Mouse (Mus musculus): ENCODE results near the gene Kansl3. TPM values are rescaled to one million over a fixed set of nuclear protein-coding genes. Genes with fewer than 3 reads are reported as not detected.

The Kansl3 gene
- total RNA-seq (2014; fragmentation: Nextera tagmentation) (40.9 and 47.3 TPM in 2 replicates), total RNA-seq (2017) (43.3 and 48.7 TPM in 2 replicates), polyA plus RNA-seq (2012) (35.9 and 50.0 TPM in 2 replicates)

GRCm38 (mm10) chr1:36368969-36369645, at the start of gene Kansl3:
Gene Kansl3, minus strand, starts transcription at chr1:36369181.
- peak; percentile 99 for DNase-seq (ENCODE audit: low spot score)
- Histone ChIP-seq H3K36me3 (replicated peaks) (peaks cover 34% of the 10 kb centered on the region), H3K4me3 (ENCODE audit: low read depth, low read length) (peak within 1 kb of the TSS; percentile 78), H3K27me3 (ENCODE audit: insufficient read depth, low read length) (peaks cover 21% of the 10 kb centered on the region), H3K9me3 (replicated peaks) (no peaks in the 10 kb centered on the region), H3K4me1 (ENCODE audit: insufficient read depth, low read depth, low read length) (peaks cover 47% of the 10 kb centered on the region)
- TF ChIP-seq GATA2 (IDR thresholded peaks at IDR 0.05; ENCODE audit: borderline replicate concordance, low read depth, low read length) (no peak), TAL1 (conservative IDR thresholded peaks at IDR 0.05; ENCODE audit: low read depth, low read length) (no peak)
- ATAC-seq (ENCODE audit: extremely low read depth, insufficient number of reproducible peaks, low FRiP score, poor library complexity, severe bottlenecking): no peak

- no peak for ATAC-seq (ENCODE audit: extremely low read depth, insufficient number of reproducible peaks, low FRiP score, poor library complexity, severe bottlenecking)
- TF ChIP-seq CTCF (IDR thresholded peaks at IDR 0.05; ENCODE audit: low read depth, low read length) (no peak), POLR2AphosphoS5 (IDR thresholded peaks at IDR 0.05; ENCODE audit: insufficient replicate concordance, low read depth, low read length) (no peak), GATA1 (IDR thresholded peaks at IDR 0.05; ENCODE audit: borderline replicate concordance, low read length) (no peak), TAL1 (conservative IDR thresholded peaks at IDR 0.05; ENCODE audit: low read depth, low read length) (no peak), GATA2 (IDR thresholded peaks at IDR 0.05; ENCODE audit: borderline replicate concordance, low read depth, low read length) (no peak)
- H3K27me3 ChIP-seq (ENCODE audit: insufficient read depth, low read length): peaks cover 50% of the 10 kb centered on the region
- H3K9me3 ChIP-seq (replicated peaks): no peaks in the 10 kb centered on the region
- H3K4me1 ChIP-seq (ENCODE audit: insufficient read depth, low read depth, low read length): no peaks in the 10 kb centered on the region
- H3K4me3 ChIP-seq (ENCODE audit: low read depth, low read length): no peak overlapping the region
- no peak for DNase-seq (ENCODE audit: low spot score)
- H3K36me3 ChIP-seq (replicated peaks): no peaks in the 10 kb centered on the region
Measured at GRCm38 (mm10) chr1:36404531-36404930, 35.5 kb upstream of the Kansl3 start.

GRCm38 (mm10) chr1:36401509-36401908, 32.5 kb upstream of the Kansl3 start:
- Histone ChIP-seq H3K27me3 (ENCODE audit: insufficient read depth, low read length) (peaks cover 50% of the 10 kb centered on the region), H3K9me3 (replicated peaks) (no peaks in the 10 kb centered on the region), H3K36me3 (replicated peaks) (no peaks in the 10 kb centered on the region), H3K4me3 (ENCODE audit: low read depth, low read length) (no peak overlapping the region), H3K4me1 (ENCODE audit: insufficient read depth, low read depth, low read length) (no peaks in the 10 kb centered on the region)
- DNase-seq (ENCODE audit: low spot score) (no peak), ATAC-seq (ENCODE audit: extremely low read depth, insufficient number of reproducible peaks, low FRiP score, poor library complexity, severe bottlenecking) (no peak)
- TF ChIP-seq GATA2 (IDR thresholded peaks at IDR 0.05; ENCODE audit: borderline replicate concordance, low read depth, low read length) (no peak), POLR2AphosphoS5 (IDR thresholded peaks at IDR 0.05; ENCODE audit: insufficient replicate concordance, low read depth, low read length) (no peak), CTCF (IDR thresholded peaks at IDR 0.05; ENCODE audit: low read depth, low read length) (no peak), GATA1 (IDR thresholded peaks at IDR 0.05; ENCODE audit: borderline replicate concordance, low read length) (no peak), TAL1 (conservative IDR thresholded peaks at IDR 0.05; ENCODE audit: low read depth, low read length) (no peak)

DNA sequence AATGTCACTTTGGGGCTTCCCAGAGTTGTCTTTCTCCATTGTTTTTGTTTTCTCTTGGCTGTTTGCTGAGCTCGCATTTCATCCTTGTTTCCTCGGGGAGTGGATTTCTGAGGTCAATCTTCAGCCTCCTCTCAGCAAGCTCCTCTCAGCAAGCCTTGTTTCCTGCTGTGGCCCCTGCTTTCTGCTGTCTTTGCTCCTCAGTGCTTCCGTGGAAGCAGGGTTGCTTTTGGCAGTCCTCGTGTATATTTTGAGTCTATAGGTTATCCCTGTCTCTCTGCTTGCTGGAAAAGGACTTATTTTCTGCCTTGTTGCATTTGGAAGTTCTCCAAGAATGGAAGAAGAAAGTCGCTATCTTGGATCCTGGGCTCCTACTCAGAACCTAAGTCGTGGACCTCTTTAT, 28.1 kb upstream of the Kansl3 start:
- ATAC-seq (ENCODE audit: extremely low read depth, insufficient number of reproducible peaks, low FRiP score, poor library complexity, severe bottlenecking) (no peak), DNase-seq (ENCODE audit: low spot score) (no peak)
- Histone ChIP-seq H3K9me3 (replicated peaks) (no peaks in the 10 kb centered on the region), H3K36me3 (replicated peaks) (no peaks in the 10 kb centered on the region), H3K4me1 (ENCODE audit: insufficient read depth, low read depth, low read length) (no peaks in the 10 kb centered on the region), H3K4me3 (ENCODE audit: low read depth, low read length) (no peak overlapping the region), H3K27me3 (ENCODE audit: insufficient read depth, low read length) (peaks cover 43% of the 10 kb centered on the region)
- TF ChIP-seq GATA2 (IDR thresholded peaks at IDR 0.05; ENCODE audit: borderline replicate concordance, low read depth, low read length) (no peak), GATA1 (IDR thresholded peaks at IDR 0.05; ENCODE audit: borderline replicate concordance, low read length) (no peak), CTCF (IDR thresholded peaks at IDR 0.05; ENCODE audit: low read depth, low read length) (no peak), POLR2AphosphoS5 (IDR thresholded peaks at IDR 0.05; ENCODE audit: insufficient replicate concordance, low read depth, low read length) (no peak), TAL1 (conservative IDR thresholded peaks at IDR 0.05; ENCODE audit: low read depth, low read length) (no peak)

- no peaks in the 10 kb centered on the region for H3K9me3 ChIP-seq (replicated peaks)
- peaks cover 57% of the 10 kb centered on the region for H3K27me3 ChIP-seq (ENCODE audit: insufficient read depth, low read length)
- no peaks in the 10 kb centered on the region for H3K36me3 ChIP-seq (replicated peaks)
Measured at GRCm38 (mm10) chr1:36379582-36379981, 10.6 kb upstream of the Kansl3 start.

GRCm38 (mm10) chr1:36378880-36379279, 9.9 kb upstream of the Kansl3 start:
- Histone ChIP-seq H3K27me3 (ENCODE audit: insufficient read depth, low read length) (peaks cover 57% of the 10 kb centered on the region), H3K9me3 (replicated peaks) (no peaks in the 10 kb centered on the region), H3K36me3 (replicated peaks) (no peaks in the 10 kb centered on the region), H3K4me1 (ENCODE audit: insufficient read depth, low read depth, low read length) (peaks cover 3% of the 10 kb centered on the region; the same call in 1 of the 2 replicates), H3K4me3 (ENCODE audit: low read depth, low read length) (no peak overlapping the region)
- ATAC-seq (ENCODE audit: extremely low read depth, insufficient number of reproducible peaks, low FRiP score, poor library complexity, severe bottlenecking): no peak
- DNase-seq (ENCODE audit: low spot score): no peak
- TF ChIP-seq CTCF (IDR thresholded peaks at IDR 0.05; ENCODE audit: low read depth, low read length): no peak
- no peak for TF ChIP-seq GATA1 (IDR thresholded peaks at IDR 0.05; ENCODE audit: borderline replicate concordance, low read length)
- TF ChIP-seq GATA2 (IDR thresholded peaks at IDR 0.05; ENCODE audit: borderline replicate concordance, low read depth, low read length): no peak
- no peak for TF ChIP-seq TAL1 (conservative IDR thresholded peaks at IDR 0.05; ENCODE audit: low read depth, low read length)
- TF ChIP-seq POLR2AphosphoS5 (IDR thresholded peaks at IDR 0.05; ENCODE audit: insufficient replicate concordance, low read depth, low read length): no peak

More at GRCm38 (mm10) chr1:36379582-36379981, 10.6 kb upstream of the Kansl3 start:
- Histone ChIP-seq H3K4me3 (ENCODE audit: low read depth, low read length) (no peak overlapping the region), H3K4me1 (ENCODE audit: insufficient read depth, low read depth, low read length) (peaks cover 3% of the 10 kb centered on the region; the same call in 1 of the 2 replicates)
- no peak for DNase-seq (ENCODE audit: low spot score)
- TF ChIP-seq POLR2AphosphoS5 (IDR thresholded peaks at IDR 0.05; ENCODE audit: insufficient replicate concordance, low read depth, low read length) (no peak), GATA2 (IDR thresholded peaks at IDR 0.05; ENCODE audit: borderline replicate concordance, low read depth, low read length) (no peak), CTCF (IDR thresholded peaks at IDR 0.05; ENCODE audit: low read depth, low read length) (no peak), GATA1 (IDR thresholded peaks at IDR 0.05; ENCODE audit: borderline replicate concordance, low read length) (no peak), TAL1 (conservative IDR thresholded peaks at IDR 0.05; ENCODE audit: low read depth, low read length) (no peak)
- ATAC-seq (ENCODE audit: extremely low read depth, insufficient number of reproducible peaks, low FRiP score, poor library complexity, severe bottlenecking): no peak

Measured in G1E (cell line).